Mouse (Mus musculus) myocyte (in vitro differentiated cells): Measurements from ENCODE around the gene Wfdc15a. TPM values are rescaled to one million over a fixed set of nuclear protein-coding genes. Genes with fewer than 3 reads are reported as not detected.

Experiments used
- H3K27me3 ChIP-seq: one replicate; pipeline ENCODE4 v1.6.1; 2011; ENCODE audit not compliant: control insufficient read depth, insufficient read depth, insufficient read length
- H3K36me3 ChIP-seq: one replicate; pipeline ENCODE4 v1.6.1; 2011; ENCODE audit not compliant: control insufficient read depth, insufficient read depth
- H3K4me2 ChIP-seq: one replicate; pipeline ENCODE4 v1.6.1; 2011; ENCODE audit warnings: low read depth, control low read depth
- H3K4me3 ChIP-seq: one replicate; pipeline ENCODE4 v1.5.1; 2011; ENCODE audit warnings: mild to moderate bottlenecking, control low read depth, moderate library complexity
- H3K79me2 ChIP-seq: one replicate; pipeline ENCODE4 v1.6.1; 2011; ENCODE audit not compliant: control insufficient read depth, insufficient read depth
- H3ac ChIP-seq: one replicate; pipeline ENCODE4 v1.6.1; 2011; ENCODE audit not compliant: control insufficient read depth, insufficient read length
- CEBPB ChIP-seq: IDR thresholded peaks from 2 replicates; pipeline ENCODE4 v1.6.1; 2011; ENCODE audit warnings: mild to moderate bottlenecking, moderate library complexity; ENCODE audit not compliant: poor library complexity, insufficient read depth, severe bottlenecking
- E2F4 ChIP-seq: IDR thresholded peaks from one replicate; pipeline ENCODE4 v1.6.1; 2011; ENCODE audit warnings: mild to moderate bottlenecking, control low read depth, moderate library complexity; ENCODE audit not compliant: insufficient read depth
- MAX ChIP-seq: IDR thresholded peaks from one replicate; pipeline ENCODE4 v1.6.1; 2011; ENCODE audit warnings: low read depth, mild to moderate bottlenecking, control low read depth
- MYOD1 ChIP-seq, 3 experiments: IDR thresholded peaks; one replicate each; pipeline ENCODE4 v1.6.1; 2011; ENCODE audit warnings: control low read depth in 2 of 3, low read depth in 2 of 3, mild to moderate bottlenecking in 2 of 3, moderate library complexity in 1 of 3; ENCODE audit not compliant: insufficient read length in 2 of 3, control insufficient read depth in 1 of 3
- MYOG ChIP-seq, 3 experiments: IDR thresholded peaks; one replicate each; pipeline ENCODE4 v1.6.1; 2011; ENCODE audit warnings: control low read depth in 2 of 3, low read depth in 2 of 3, mild to moderate bottlenecking in 2 of 3; ENCODE audit not compliant: insufficient read length in 2 of 3, control insufficient read depth in 1 of 3, insufficient read depth in 1 of 3
- POLR2A ChIP-seq: IDR thresholded peaks from one replicate; pipeline ENCODE4 v1.6.1; 2011; ENCODE audit warnings: low read depth, mild to moderate bottlenecking, control low read depth, moderate library complexity; ENCODE audit not compliant: insufficient read length
- POLR2AphosphoS2 ChIP-seq: IDR thresholded peaks from one replicate; pipeline ENCODE4 v1.6.1; 2011; ENCODE audit warnings: low read depth, control low read depth; ENCODE audit not compliant: insufficient read length
- REST ChIP-seq: IDR thresholded peaks from one replicate; pipeline ENCODE4 v1.6.1; 2011; ENCODE audit warnings: mild to moderate bottlenecking, control low read depth, moderate library complexity; ENCODE audit not compliant: insufficient read depth, insufficient read length
- SRF ChIP-seq: IDR thresholded peaks from one replicate; pipeline ENCODE4 v1.6.1; 2011; ENCODE audit warnings: low read depth; ENCODE audit not compliant: control insufficient read depth, insufficient read length
- TCF12 ChIP-seq: IDR thresholded peaks from one replicate; pipeline ENCODE4 v1.6.1; 2011; ENCODE audit warnings: mild to moderate bottlenecking, control low read depth; ENCODE audit not compliant: poor library complexity, insufficient read depth, severe bottlenecking
- TCF3 ChIP-seq: IDR thresholded peaks from one replicate; pipeline ENCODE4 v1.6.1; 2011; ENCODE audit warnings: low read depth, control low read depth; ENCODE audit not compliant: insufficient read length
- USF1 ChIP-seq: IDR thresholded peaks from one replicate; pipeline ENCODE4 v1.6.1; 2011; ENCODE audit warnings: low read depth, mild to moderate bottlenecking, control low read depth, moderate library complexity
- polyA plus RNA-seq: library from polyadenylated mRNA; unstranded; fragments of >200 nt; fragmentation: generic; extraction: Trizol; gene quantifications from one replicate; pipeline ENCODE4 v1.2.1, GENCODE M21; 2012; ENCODE audit warnings: missing spikeins

The Wfdc15a gene
- polyA plus RNA-seq, 1 experiment, result not detected

DNA sequence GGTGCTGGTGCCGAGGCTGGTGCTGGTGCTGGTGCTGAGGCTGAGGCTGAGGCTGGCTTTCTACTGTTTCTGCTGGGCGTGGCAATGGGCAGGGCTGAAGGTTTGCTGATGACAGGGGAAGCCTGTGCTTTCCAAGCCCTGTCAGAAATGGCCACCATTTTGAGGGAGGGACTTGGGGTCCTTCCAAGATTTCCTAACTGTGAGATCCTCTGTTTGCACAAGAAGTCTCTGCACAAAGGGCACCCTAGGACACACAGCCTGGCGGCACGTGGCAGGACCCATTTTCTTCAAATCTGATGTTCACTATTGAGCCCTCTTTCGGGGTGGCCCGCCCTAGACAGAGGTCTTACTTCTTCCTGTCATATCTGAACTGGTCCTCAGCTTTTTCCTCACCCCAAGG lies 9.4 kb downstream of the Wfdc15a start, which contains the start of gene Wfdc12:
Gene Wfdc12 (minus strand): TSS at position 33 of the 400 bp plus-strand sequence.
- Histone ChIP-seq H3K36me3 (no peaks in the 10 kb centered on the region), H3ac (no peak within 1 kb of the TSS), H3K4me2 (no peak within 1 kb of the TSS), H3K79me2 (no peaks in the 10 kb centered on the region), H3K4me3 (no peak within 1 kb of the TSS), H3K27me3 (peaks cover 62% of the 10 kb centered on the region)
- TF ChIP-seq POLR2A (no peak), MAX (no peak), TCF3 (no peak)

DNA sequence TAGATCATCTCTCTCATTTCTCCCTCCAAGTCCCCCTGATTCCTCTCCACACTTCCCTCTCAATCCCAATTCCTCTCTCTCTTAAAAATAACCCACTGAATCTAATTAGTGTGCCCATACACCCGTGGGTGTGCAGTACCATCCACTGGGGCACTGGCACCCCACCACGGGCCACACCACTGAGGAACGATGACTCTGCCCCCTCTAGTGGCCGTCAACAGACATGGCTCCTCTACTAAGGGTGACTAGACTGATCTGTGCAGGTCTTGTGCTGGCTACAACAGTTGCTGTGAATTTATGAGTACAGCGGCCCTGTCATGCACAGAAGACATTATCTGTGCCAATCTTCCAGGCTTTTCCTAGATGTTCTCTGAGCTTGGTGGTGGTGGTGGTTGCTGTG lies 11.2 kb downstream of the Wfdc15a start:
- no peak overlapping the region for H3K4me2 ChIP-seq
- H3K79me2 ChIP-seq, result no peaks in the 10 kb centered on the region
- H3ac ChIP-seq, result no peak overlapping the region
- H3K4me3 ChIP-seq, result no peak overlapping the region
- H3K36me3 ChIP-seq, result no peaks in the 10 kb centered on the region
- TF ChIP-seq USF1, result no peak
- no peak for TF ChIP-seq POLR2AphosphoS2
- TF ChIP-seq TCF3, result no peak
- TF ChIP-seq E2F4, result no peak
- no peak for TF ChIP-seq MYOD1 (IDR thresholded peaks at IDR 0.05; ENCODE audit: control insufficient read depth in 1 of 3, insufficient read length in 2 of 3, low read depth in 2 of 3)
- no peak for TF ChIP-seq CEBPB
- TF ChIP-seq MYOG (IDR thresholded peaks at IDR 0.05; ENCODE audit: control insufficient read depth in 1 of 3, insufficient read depth in 1 of 3, insufficient read length in 2 of 3, low read depth in 2 of 3), result no peak
- no peak for TF ChIP-seq TCF12
- no peak for TF ChIP-seq MAX
- peaks cover 47% of the 10 kb centered on the region for H3K27me3 ChIP-seq

DNA sequence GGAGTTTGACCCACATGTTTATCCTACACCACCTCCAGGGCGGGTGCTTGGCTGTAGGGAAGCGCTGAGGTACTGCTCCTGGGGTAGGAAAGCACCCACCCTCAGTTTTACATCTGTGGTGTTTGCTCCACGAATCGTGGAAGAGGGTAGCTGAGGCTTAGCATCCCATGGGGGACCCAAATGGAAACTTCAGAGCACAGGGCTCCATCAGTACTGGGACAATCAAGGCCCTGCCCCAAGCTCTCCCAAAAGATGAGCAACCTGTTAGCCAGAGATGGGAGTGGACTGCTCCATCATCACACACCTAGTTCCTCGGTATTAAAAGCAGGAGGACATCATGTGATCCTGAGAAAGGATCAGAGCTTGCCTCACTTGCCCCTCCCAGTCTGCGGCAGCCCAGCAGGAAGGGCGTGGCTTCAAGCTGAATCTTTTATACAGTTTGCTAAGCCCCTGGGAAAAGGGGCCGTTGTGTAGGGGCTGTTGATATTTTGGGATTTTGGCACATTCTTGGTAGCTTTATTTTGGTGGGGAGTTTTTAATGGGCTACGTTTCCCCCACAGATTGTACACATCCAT lies 15.7 kb downstream of the Wfdc15a start:
- Histone ChIP-seq H3K27me3 (peaks cover 45% of the 10 kb centered on the region), H3K36me3 (no peaks in the 10 kb centered on the region), H3K79me2 (no peaks in the 10 kb centered on the region), H3K4me3 (no peak overlapping the region), H3K4me2 (no peak overlapping the region), H3ac (no peak overlapping the region)
- no peak for TF ChIP-seq MYOG (IDR thresholded peaks at IDR 0.05; ENCODE audit: control insufficient read depth in 1 of 3, insufficient read depth in 1 of 3, insufficient read length in 2 of 3, low read depth in 2 of 3)
- no peak for TF ChIP-seq POLR2A
- no peak for TF ChIP-seq TCF3
- no peak for TF ChIP-seq E2F4
- no peak for TF ChIP-seq SRF
- no peak for TF ChIP-seq MAX
- TF ChIP-seq CEBPB, result no peak

DNA sequence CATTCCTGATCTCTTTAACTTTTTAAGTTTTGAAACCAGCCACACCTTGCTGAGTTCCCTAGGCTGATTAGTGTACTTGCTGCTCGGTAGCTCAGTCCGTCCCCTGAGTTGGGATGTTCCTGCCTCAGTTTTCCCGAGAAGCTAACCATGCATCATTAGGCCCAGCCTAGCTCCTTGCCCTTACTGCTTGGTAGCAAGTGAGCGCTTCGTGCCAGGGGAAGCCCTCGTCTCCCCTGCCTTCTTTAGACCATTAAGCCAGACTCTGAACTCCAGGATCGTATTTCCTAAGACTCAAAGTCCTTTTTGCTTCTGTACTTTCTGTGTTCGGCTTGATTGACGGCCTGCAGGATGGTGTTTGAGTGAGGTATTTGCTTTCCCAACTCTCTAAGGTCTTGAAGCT lies 16.6 kb downstream of the Wfdc15a start:
- Histone ChIP-seq H3K4me2 (no peak overlapping the region), H3K79me2 (no peaks in the 10 kb centered on the region), H3ac (no peak overlapping the region), H3K4me3 (no peak overlapping the region), H3K27me3 (peaks cover 51% of the 10 kb centered on the region), H3K36me3 (no peaks in the 10 kb centered on the region)
- no peak for TF ChIP-seq TCF12
- no peak for TF ChIP-seq SRF
- TF ChIP-seq POLR2A, result no peak
- TF ChIP-seq POLR2AphosphoS2, result no peak
- no peak for TF ChIP-seq USF1
- TF ChIP-seq REST, result no peak
- TF ChIP-seq CEBPB, result no peak
- no peak for TF ChIP-seq MYOD1 (IDR thresholded peaks at IDR 0.05; ENCODE audit: control insufficient read depth in 1 of 3, insufficient read length in 2 of 3, low read depth in 2 of 3)
- no peak for TF ChIP-seq MAX
- no peak for TF ChIP-seq TCF3
- TF ChIP-seq E2F4, result no peak
- no peak for TF ChIP-seq MYOG (IDR thresholded peaks at IDR 0.05; ENCODE audit: control insufficient read depth in 1 of 3, insufficient read depth in 1 of 3, insufficient read length in 2 of 3, low read depth in 2 of 3)

DNA sequence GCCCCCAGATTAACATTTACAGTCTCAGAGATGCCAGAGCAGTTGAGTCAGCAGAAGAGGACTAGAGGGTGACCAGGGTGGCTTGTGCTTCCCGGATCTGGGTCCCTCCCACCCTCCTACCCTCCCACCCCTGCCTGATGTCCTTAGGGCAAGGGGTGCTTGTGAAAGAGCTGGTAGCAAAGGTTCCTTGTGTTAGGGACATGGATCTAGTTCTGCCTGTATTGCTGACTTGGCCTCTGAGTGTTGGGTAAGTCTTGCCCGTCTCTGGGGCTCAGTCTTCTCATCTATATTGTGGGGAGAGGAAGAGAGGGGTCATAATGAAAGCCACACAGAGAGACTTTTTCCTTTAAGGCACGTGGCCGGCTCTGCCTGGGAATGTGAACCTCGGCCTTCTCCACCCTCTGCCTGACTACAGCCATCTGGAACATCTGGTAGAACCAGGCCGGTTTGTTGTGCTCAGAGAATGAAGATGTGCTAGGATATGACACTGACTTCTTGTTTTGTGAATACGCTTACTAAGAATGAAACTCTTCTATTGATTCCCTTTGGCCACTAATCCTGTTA lies 17.2 kb downstream of the Wfdc15a start, which contains the start of gene Wfdc5:
Gene Wfdc5 (minus strand): TSS at position 51 of the 564 bp plus-strand sequence.
- H3K79me2 ChIP-seq, result no peaks in the 10 kb centered on the region
- H3K27me3 ChIP-seq, result peaks cover 51% of the 10 kb centered on the region
- no peak within 1 kb of the TSS for H3K4me3 ChIP-seq
- TF ChIP-seq MYOG (IDR thresholded peaks at IDR 0.05; ENCODE audit: control insufficient read depth in 1 of 3, insufficient read depth in 1 of 3, insufficient read length in 2 of 3, low read depth in 2 of 3), result no peak
- no peak for TF ChIP-seq POLR2A
- no peak for TF ChIP-seq TCF12
- no peak for TF ChIP-seq MYOD1 (IDR thresholded peaks at IDR 0.05; ENCODE audit: control insufficient read depth in 1 of 3, insufficient read length in 2 of 3, low read depth in 2 of 3)
- no peak for TF ChIP-seq POLR2AphosphoS2
- TF ChIP-seq CEBPB, result no peak
- TF ChIP-seq MAX, result no peak
- H3K36me3 ChIP-seq, result no peaks in the 10 kb centered on the region
- H3K4me2 ChIP-seq, result no peak within 1 kb of the TSS
- no peak within 1 kb of the TSS for H3ac ChIP-seq
